Mouse (Mus musculus): ENCODE data around the gene Sept7. TPM values are rescaled to one million over a fixed set of nuclear protein-coding genes. Genes with fewer than 3 reads are reported as not detected.

Sept7 gene
- polyA plus RNA-seq, 1 experiment: 193 TPM

DNA sequence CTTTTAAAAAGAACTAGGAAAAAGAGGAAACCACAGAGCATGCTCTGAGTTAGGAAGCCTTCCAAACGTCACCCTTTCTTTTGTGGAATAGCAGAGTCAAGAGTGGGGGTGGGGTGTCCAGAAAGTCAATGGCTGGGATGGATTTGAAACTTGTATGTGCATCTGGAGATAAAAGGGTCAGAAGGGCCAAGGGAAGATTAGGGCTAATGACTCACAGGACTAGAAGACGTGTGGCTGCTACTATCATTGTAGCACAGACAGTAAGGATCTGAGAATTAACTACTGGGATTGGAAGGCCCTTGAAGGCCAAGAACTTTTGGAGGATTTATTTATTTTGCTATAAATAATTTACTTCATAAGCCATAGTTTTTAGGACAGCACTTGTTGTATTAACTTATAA is 36.0 kb upstream of the Sept7 start:
- no peaks in the 10 kb centered on the region for H3K9me3 ChIP-seq (replicated peaks; ENCODE audit: control insufficient read depth, insufficient read depth, low read length, poor library complexity, severe bottlenecking)
- H3K27me3 ChIP-seq (ENCODE audit: control insufficient read depth, insufficient read depth, low read length, poor library complexity, severe bottlenecking): no peaks in the 10 kb centered on the region; the same call in 1 of the 2 replicates
- H3K36me3 ChIP-seq (ENCODE audit: control insufficient read depth, insufficient read depth, low read length, poor library complexity, severe bottlenecking): no peaks in the 10 kb centered on the region
- no peak overlapping the region for H3K4me3 ChIP-seq (ENCODE audit: low read depth, low read length)
- H3K27ac ChIP-seq (ENCODE audit: insufficient read depth, low read length): no peak overlapping the region
- TF ChIP-seq POLR2A (IDR thresholded peaks at IDR 0.05; ENCODE audit: insufficient read depth, low read length): no peak
- TF ChIP-seq EP300 (IDR thresholded peaks at IDR 0.05; ENCODE audit: insufficient read depth, low read depth, low read length): no peak
- no peak for TF ChIP-seq CTCF (IDR thresholded peaks at IDR 0.05; ENCODE audit: low read depth, low read length)
- no peak overlapping the region for H3K9ac ChIP-seq (ENCODE audit: low read depth, poor library complexity, severe bottlenecking)
- H3K4me1 ChIP-seq (ENCODE audit: control insufficient read depth, insufficient read depth, low read length): no peaks in the 10 kb centered on the region

- H3K9me3 ChIP-seq (replicated peaks; ENCODE audit: control insufficient read depth, insufficient read depth, low read length, poor library complexity, severe bottlenecking): no peaks in the 10 kb centered on the region
- TF ChIP-seq EP300 (IDR thresholded peaks at IDR 0.05; ENCODE audit: insufficient read depth, low read depth, low read length) (no peak), CTCF (IDR thresholded peaks at IDR 0.05; ENCODE audit: low read depth, low read length) (no peak), POLR2A (IDR thresholded peaks at IDR 0.05; ENCODE audit: insufficient read depth, low read length) (no peak)
- no peaks in the 10 kb centered on the region for H3K36me3 ChIP-seq (ENCODE audit: control insufficient read depth, insufficient read depth, low read length, poor library complexity, severe bottlenecking)
- H3K4me1 ChIP-seq (ENCODE audit: control insufficient read depth, insufficient read depth, low read length): no peaks in the 10 kb centered on the region
- no peaks in the 10 kb centered on the region; the same call in 1 of the 2 replicates for H3K27me3 ChIP-seq (ENCODE audit: control insufficient read depth, insufficient read depth, low read length, poor library complexity, severe bottlenecking)
- no peak overlapping the region for H3K9ac ChIP-seq (ENCODE audit: low read depth, poor library complexity, severe bottlenecking)
- no peak overlapping the region for H3K4me3 ChIP-seq (ENCODE audit: low read depth, low read length)
- no peak overlapping the region for H3K27ac ChIP-seq (ENCODE audit: insufficient read depth, low read length)
Observed at GRCm38 (mm10) chr9:25218954-25219353, 33.3 kb upstream of the Sept7 start.

- no peak overlapping the region for H3K4me3 ChIP-seq (ENCODE audit: low read depth, low read length)
- TF ChIP-seq CTCF (IDR thresholded peaks at IDR 0.05; ENCODE audit: low read depth, low read length): no peak
- TF ChIP-seq EP300 (IDR thresholded peaks at IDR 0.05; ENCODE audit: insufficient read depth, low read depth, low read length): no peak
- no peak for TF ChIP-seq POLR2A (IDR thresholded peaks at IDR 0.05; ENCODE audit: insufficient read depth, low read length)
- H3K36me3 ChIP-seq (ENCODE audit: control insufficient read depth, insufficient read depth, low read length, poor library complexity, severe bottlenecking): no peaks in the 10 kb centered on the region
- no peaks in the 10 kb centered on the region; the same call in 1 of the 2 replicates for H3K27me3 ChIP-seq (ENCODE audit: control insufficient read depth, insufficient read depth, low read length, poor library complexity, severe bottlenecking)
- no peak overlapping the region for H3K27ac ChIP-seq (ENCODE audit: insufficient read depth, low read length)
- no peaks in the 10 kb centered on the region for H3K4me1 ChIP-seq (ENCODE audit: control insufficient read depth, insufficient read depth, low read length)
- no peaks in the 10 kb centered on the region for H3K9me3 ChIP-seq (replicated peaks; ENCODE audit: control insufficient read depth, insufficient read depth, low read length, poor library complexity, severe bottlenecking)
- H3K9ac ChIP-seq (ENCODE audit: low read depth, poor library complexity, severe bottlenecking): no peak overlapping the region
Observed at GRCm38 (mm10) chr9:25219882-25220281, 32.4 kb upstream of the Sept7 start.

GRCm38 (mm10) chr9:25224959-25225358 is 27.3 kb upstream of the Sept7 start:
- Histone ChIP-seq H3K4me3 (ENCODE audit: low read depth, low read length) (no peak overlapping the region), H3K9ac (ENCODE audit: low read depth, poor library complexity, severe bottlenecking) (no peak overlapping the region), H3K4me1 (ENCODE audit: control insufficient read depth, insufficient read depth, low read length) (no peaks in the 10 kb centered on the region), H3K27ac (ENCODE audit: insufficient read depth, low read length) (no peak overlapping the region), H3K27me3 (ENCODE audit: control insufficient read depth, insufficient read depth, low read length, poor library complexity, severe bottlenecking) (no peaks in the 10 kb centered on the region), H3K9me3 (replicated peaks; ENCODE audit: control insufficient read depth, insufficient read depth, low read length, poor library complexity, severe bottlenecking) (no peaks in the 10 kb centered on the region), H3K36me3 (ENCODE audit: control insufficient read depth, insufficient read depth, low read length, poor library complexity, severe bottlenecking) (no peaks in the 10 kb centered on the region)
- TF ChIP-seq CTCF (IDR thresholded peaks at IDR 0.05; ENCODE audit: low read depth, low read length): no peak
- TF ChIP-seq POLR2A (IDR thresholded peaks at IDR 0.05; ENCODE audit: insufficient read depth, low read length): no peak

GRCm38 (mm10) chr9:25229740-25230139 is 22.5 kb upstream of the Sept7 start:
- Histone ChIP-seq H3K9ac (ENCODE audit: low read depth, poor library complexity, severe bottlenecking) (no peak overlapping the region), H3K9me3 (replicated peaks; ENCODE audit: control insufficient read depth, insufficient read depth, low read length, poor library complexity, severe bottlenecking) (no peaks in the 10 kb centered on the region; the same call in 1 of the 2 replicates), H3K27me3 (ENCODE audit: control insufficient read depth, insufficient read depth, low read length, poor library complexity, severe bottlenecking) (no peaks in the 10 kb centered on the region), H3K4me3 (ENCODE audit: low read depth, low read length) (no peak overlapping the region), H3K27ac (ENCODE audit: insufficient read depth, low read length) (no peak overlapping the region), H3K4me1 (ENCODE audit: control insufficient read depth, insufficient read depth, low read length) (no peaks in the 10 kb centered on the region), H3K36me3 (ENCODE audit: control insufficient read depth, insufficient read depth, low read length, poor library complexity, severe bottlenecking) (no peaks in the 10 kb centered on the region)
- TF ChIP-seq CTCF (IDR thresholded peaks at IDR 0.05; ENCODE audit: low read depth, low read length): no peak
- TF ChIP-seq POLR2A (IDR thresholded peaks at IDR 0.05; ENCODE audit: insufficient read depth, low read length): no peak
- no peak for TF ChIP-seq EP300 (IDR thresholded peaks at IDR 0.05; ENCODE audit: insufficient read depth, low read depth, low read length)

DNA sequence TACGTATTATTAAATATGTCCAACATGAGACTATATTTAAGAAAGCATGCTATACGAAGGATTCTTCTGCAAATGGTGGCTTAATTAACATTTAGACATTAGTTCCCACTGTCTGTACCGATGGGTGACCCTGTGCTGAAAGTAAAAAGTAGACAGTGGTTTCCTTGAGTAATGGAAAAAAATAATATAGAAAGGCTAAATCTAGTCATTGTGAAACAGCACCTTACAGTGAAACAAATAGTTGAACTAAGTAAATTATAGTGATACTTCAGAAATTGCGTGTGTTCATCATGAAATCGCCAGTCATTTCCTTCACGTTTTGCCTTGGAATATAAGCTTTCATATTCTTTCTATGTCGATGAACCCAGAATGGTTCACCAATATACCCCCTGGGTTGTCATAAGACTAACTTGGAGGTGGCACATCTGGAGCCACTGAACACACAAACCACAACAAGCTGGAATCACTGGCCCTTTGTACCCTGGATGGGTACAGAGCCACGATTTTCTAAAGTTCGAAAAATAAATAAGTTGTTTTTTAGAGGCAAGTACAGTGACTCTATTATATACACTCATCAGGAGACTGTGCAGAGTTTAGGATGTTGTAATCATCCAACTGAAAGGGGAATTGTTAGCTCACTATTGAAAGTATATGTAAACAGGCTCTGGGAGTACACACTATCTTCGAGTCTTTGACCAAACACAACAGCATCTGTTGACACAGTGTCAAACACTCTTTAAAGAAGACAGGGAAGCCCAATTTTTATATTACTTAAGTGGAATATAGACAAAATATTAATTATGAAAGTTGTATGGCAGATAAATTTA is 21.8 kb upstream of the Sept7 start:
- Histone ChIP-seq H3K9me3 (replicated peaks; ENCODE audit: control insufficient read depth, insufficient read depth, low read length, poor library complexity, severe bottlenecking) (no peaks in the 10 kb centered on the region; the same call in 1 of the 2 replicates), H3K4me3 (ENCODE audit: low read depth, low read length) (no peak overlapping the region), H3K9ac (ENCODE audit: low read depth, poor library complexity, severe bottlenecking) (no peak overlapping the region), H3K4me1 (ENCODE audit: control insufficient read depth, insufficient read depth, low read length) (no peaks in the 10 kb centered on the region), H3K27ac (ENCODE audit: insufficient read depth, low read length) (no peak overlapping the region), H3K27me3 (ENCODE audit: control insufficient read depth, insufficient read depth, low read length, poor library complexity, severe bottlenecking) (no peaks in the 10 kb centered on the region), H3K36me3 (ENCODE audit: control insufficient read depth, insufficient read depth, low read length, poor library complexity, severe bottlenecking) (no peaks in the 10 kb centered on the region)
- TF ChIP-seq CTCF (IDR thresholded peaks at IDR 0.05; ENCODE audit: low read depth, low read length) (no peak), POLR2A (IDR thresholded peaks at IDR 0.05; ENCODE audit: insufficient read depth, low read length) (no peak), EP300 (IDR thresholded peaks at IDR 0.05; ENCODE audit: insufficient read depth, low read depth, low read length) (no peak)
